Mouse (Mus musculus) adrenal gland, postnatal 36 days (tissue): Measurements from ENCODE around the gene 1700001L19Rik. TPM values are rescaled to one million over a fixed set of nuclear protein-coding genes. Genes with fewer than 3 reads are reported as not detected.
A peak's percentile ranks its signal among the peaks of the same experiment; 100 is the strongest.

Experiments used
- DNase-seq, 2 experiments: peaks; one replicate each; pipeline ENCODE4 v3.0.0; 2021; ENCODE audit warnings: mixed read lengths in 1 of 2
- long read RNA-seq, 2 experiments: library from polyadenylated mRNA; stranded (forward); transcript quantifications; one replicate each; pipeline ENCODE4 v2.0.0; 2021; ENCODE audit warnings: borderline sequencing depth in 2 of 2
- total RNA-seq, 2 experiments: library from RNA; stranded (reverse); gene quantifications; 2 replicates each; pipeline ENCODE4 v1.2.3; 2021

The 1700001L19Rik gene
- under 1 TPM in 1 of 2 experiments, not detected in 1; 0.36 TPM for total RNA-seq
- long read RNA-seq, experiment 1, result 0 reads
- long read RNA-seq, experiment 2, result 0 reads

GRCm38 (mm10) chr13:68597199-68597598, at the start of gene 1700001L19Rik:
Gene 1700001L19Rik (plus strand): TSS chr13:68597421.
- DNase-seq, result no peak

- peak; percentile 15 to 18 for DNase-seq
Measured at GRCm38 (mm10) chr13:68553391-68553790, 43.8 kb upstream of the 1700001L19Rik start.

- no peak for DNase-seq
Measured at GRCm38 (mm10) chr13:68568110-68568509, 29.1 kb upstream of the 1700001L19Rik start.

- DNase-seq, result no peak
Measured at GRCm38 (mm10) chr13:68568548-68568947, 28.7 kb upstream of the 1700001L19Rik start.

GRCm38 (mm10) chr13:68569589-68570336, 27.5 kb upstream of the 1700001L19Rik start:
- peak; percentile 38 to 66 for DNase-seq

GRCm38 (mm10) chr13:68572247-68572646, 25.0 kb upstream of the 1700001L19Rik start:
- DNase-seq, result no peak

GRCm38 (mm10) chr13:68572966-68573913, 24.0 kb upstream of the 1700001L19Rik start:
- peak; percentile 56 to 69 for DNase-seq

- no peak for DNase-seq
Measured at GRCm38 (mm10) chr13:68574398-68574797, 22.8 kb upstream of the 1700001L19Rik start.

- DNase-seq, result peak; percentile 68 to 69
Measured at GRCm38 (mm10) chr13:68577945-68578344, 19.3 kb upstream of the 1700001L19Rik start.

GRCm38 (mm10) chr13:68581086-68581740, 16.0 kb upstream of the 1700001L19Rik start:
- no peak for DNase-seq

- DNase-seq, result peak; percentile 99 to 100
Measured at GRCm38 (mm10) chr13:68581747-68582516, 15.3 kb upstream of the 1700001L19Rik start, which contains the start of the genes Mtrr and Fastkd3. Gene Mtrr (minus strand): TSS chr13:68582149. Gene Fastkd3 (plus strand): TSS chr13:68582234.

- no peak for DNase-seq
Measured at GRCm38 (mm10) chr13:68582517-68582780, 14.8 kb upstream of the 1700001L19Rik start.

- DNase-seq, result no peak
Measured at GRCm38 (mm10) chr13:68583961-68584360, 13.3 kb upstream of the 1700001L19Rik start.

- DNase-seq, result no peak
Measured at GRCm38 (mm10) chr13:68585441-68585840, 11.8 kb upstream of the 1700001L19Rik start.

- no peak for DNase-seq
Measured at GRCm38 (mm10) chr13:68588352-68588751, 8.9 kb upstream of the 1700001L19Rik start.

- DNase-seq, result peak in 1 of 2 experiments; percentile 6
Measured at GRCm38 (mm10) chr13:68593797-68594196, 3.4 kb upstream of the 1700001L19Rik start.

- no peak for DNase-seq
Measured at GRCm38 (mm10) chr13:68597667-68598066, 446 bp downstream of the 1700001L19Rik start.

GRCm38 (mm10) chr13:68598953-68599352, 1.7 kb downstream of the 1700001L19Rik start:
- DNase-seq, result no peak

- peak; percentile 19 to 35 for DNase-seq
Measured at GRCm38 (mm10) chr13:68601184-68601583, 4.0 kb downstream of the 1700001L19Rik start.

GRCm38 (mm10) chr13:68603085-68603484, 5.9 kb downstream of the 1700001L19Rik start:
- no peak for DNase-seq

GRCm38 (mm10) chr13:68605689-68606126, 8.5 kb downstream of the 1700001L19Rik start:
- peak; percentile 51 to 56 for DNase-seq
